Mouse (Mus musculus): ENCODE data around the gene Mrpl58.
"Not testable (repeated sequence)": the region's sequence is repeated elsewhere in the genome, so short reads cannot be mapped to it uniquely, and the experiment has no call there.

Gene Mrpl58

DNA sequence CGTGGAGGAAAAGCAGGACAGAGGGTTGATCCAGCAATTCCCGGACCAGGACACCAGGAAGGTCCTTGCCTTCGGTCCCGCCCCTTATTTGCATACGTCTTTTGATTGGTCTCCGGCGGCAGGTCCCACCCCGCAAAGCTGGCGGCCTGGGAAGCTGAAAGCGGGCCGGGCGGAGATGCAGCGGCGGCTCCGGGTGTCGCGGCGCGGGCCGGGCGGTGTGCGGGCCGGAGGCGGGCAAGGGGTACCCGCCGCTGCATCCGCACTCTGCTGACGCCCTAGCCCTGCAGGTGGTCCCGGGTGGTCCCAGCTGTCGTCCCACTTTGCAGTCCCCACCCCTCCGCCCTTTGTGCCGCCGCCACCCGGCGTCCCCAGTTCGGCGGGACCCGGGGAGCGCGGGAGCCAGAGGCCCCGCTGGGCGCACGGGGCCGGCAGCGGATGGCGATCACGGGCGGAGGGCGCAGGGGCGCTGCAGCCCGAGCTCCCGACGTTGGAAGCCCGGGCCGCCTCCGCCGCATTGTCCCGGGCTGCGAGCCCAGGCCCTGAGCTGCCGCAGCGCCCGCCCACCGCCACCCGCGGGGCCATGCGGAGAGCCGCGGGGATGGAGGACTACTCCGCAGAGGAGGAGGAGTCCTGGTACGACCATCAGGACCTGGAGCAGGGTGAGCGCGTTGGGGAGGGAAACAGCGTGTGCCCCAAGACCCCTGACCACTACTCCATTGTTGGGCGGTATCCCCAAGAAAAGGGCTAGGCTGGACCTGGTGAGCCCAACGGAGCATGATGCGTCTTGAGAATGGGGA, 21.6 kb upstream of the Mrpl58 start, which contains the start of gene Cdr2l:
Gene Cdr2l (plus strand): TSS at position 174 of the 797 bp plus-strand sequence.
- DNase-seq (ENCODE audit: extremely low spot score, low read depth, low spot score), result peak; percentile 68

DNA sequence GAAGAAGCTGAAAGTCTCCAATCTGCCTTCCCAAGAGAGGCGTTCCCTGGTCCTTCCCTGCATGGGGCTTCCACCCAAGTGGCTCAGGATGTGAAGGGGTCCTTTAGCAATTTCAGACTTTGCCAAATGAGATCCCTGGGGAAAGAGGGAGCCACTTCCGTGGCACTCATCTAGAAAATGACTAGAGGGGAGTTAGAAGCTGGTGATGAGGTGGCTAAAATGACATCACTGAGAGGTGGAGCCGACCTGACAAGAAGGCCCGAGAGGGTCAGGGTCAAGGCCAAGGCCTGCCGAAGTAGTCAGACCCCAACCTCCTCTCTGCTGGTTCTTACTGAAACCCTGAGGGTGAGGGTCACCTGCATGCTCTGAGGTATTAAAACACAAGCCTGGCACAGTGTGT, 20.7 kb upstream of the Mrpl58 start:
- no peak for DNase-seq (ENCODE audit: extremely low spot score, low read depth, low spot score)

DNA sequence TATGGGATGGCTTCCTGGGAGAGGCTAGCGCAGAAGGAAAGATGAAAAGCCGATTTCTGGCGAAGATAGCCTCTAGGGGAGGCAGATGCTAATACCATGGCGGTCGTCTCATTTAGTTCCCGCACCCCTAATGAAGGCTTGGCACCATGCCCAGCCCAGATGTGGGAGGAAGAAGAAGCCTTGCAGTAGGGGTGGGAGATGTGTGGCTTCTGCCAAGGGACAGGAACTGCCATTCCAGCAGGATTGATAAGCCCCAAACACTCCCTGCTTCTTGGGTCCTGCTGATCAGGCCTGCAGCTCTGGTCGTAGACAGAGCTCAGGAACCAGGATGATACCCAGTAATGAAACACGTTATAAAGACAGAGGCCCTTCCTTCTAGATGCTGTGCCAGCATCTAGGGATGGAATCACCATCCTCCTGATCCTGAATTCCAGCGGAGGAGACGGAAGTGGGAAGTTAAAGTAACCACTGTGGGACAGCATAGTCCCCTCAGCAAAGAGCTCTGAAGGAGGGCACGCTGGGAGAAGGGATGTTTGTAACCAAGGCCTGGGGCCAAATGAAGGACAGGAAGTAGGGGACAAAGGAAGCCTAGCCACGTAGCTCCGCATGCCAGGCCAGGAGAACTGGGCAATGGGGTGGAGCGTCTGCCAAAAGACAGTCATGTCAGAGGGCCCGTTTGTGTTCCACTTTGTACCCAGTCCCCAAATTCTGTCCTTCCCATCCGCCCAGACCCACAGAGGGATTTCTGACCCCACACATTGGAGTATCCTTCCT, 19.7 kb upstream of the Mrpl58 start:
- DNase-seq (ENCODE audit: extremely low spot score, low read depth, low spot score), result no peak

DNA sequence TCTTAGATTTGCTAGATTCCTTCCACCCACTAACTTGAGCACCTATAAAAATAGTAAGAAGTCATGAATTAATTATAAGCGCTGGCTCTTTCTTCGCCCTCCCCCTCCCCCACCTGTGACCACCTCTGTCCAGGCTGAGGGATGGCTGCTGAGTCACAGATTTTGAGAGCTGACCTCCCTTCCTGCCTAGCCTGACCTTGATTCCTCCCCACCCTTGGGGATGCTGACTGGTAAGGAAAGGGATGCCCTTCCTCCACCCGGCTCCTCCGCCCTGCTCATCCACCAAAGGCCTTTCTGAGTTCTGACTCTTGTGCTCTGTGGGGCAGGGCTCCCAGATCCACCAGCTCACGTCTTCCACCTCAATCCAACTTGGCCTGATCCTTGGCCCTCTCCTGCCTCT, 19.0 kb upstream of the Mrpl58 start:
- DNase-seq (ENCODE audit: extremely low spot score, low read depth, low spot score), result no peak

DNA sequence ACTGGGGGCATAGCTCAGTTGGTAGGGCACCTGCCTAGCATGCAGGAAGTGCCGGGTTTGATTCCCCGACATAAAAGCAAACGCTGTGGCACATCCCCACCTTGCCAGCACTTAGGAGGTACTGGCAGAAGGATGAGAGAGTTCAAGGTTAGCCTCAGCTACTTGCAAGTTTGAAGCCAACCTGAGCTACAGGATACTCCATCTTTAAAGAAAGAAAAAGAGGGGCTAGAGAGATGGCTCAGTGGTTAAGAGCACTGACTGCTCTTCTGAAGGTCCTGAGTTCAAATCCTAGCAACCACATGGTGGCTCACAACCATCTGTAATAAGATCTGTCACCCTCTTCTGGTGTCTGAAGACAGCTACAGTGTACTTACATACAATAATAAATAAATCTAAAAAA, 16.7 kb upstream of the Mrpl58 start:
- not testable (repeated sequence) for DNase-seq (ENCODE audit: extremely low spot score, low read depth, low spot score)

DNA sequence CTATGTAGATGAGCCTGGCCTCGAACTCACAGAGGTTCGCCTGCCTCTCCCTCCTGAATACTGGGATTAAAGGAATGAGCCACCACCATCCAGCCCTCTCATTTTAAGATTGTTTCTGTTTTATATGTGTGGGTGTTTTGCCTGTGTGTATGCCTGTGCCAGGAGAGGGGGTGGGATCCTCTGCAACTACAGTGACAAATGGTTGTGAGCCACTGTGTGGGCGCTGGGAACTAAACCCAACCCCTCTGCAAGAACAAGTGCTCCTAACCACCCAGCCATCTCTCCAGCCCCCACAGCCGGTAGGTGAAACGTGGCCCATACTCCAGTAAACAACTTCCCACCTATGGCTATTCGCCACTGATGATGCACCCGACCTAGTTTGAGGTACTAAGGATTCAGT, 12.2 kb upstream of the Mrpl58 start:
- no peak for DNase-seq (ENCODE audit: extremely low spot score, low read depth, low spot score)

DNA sequence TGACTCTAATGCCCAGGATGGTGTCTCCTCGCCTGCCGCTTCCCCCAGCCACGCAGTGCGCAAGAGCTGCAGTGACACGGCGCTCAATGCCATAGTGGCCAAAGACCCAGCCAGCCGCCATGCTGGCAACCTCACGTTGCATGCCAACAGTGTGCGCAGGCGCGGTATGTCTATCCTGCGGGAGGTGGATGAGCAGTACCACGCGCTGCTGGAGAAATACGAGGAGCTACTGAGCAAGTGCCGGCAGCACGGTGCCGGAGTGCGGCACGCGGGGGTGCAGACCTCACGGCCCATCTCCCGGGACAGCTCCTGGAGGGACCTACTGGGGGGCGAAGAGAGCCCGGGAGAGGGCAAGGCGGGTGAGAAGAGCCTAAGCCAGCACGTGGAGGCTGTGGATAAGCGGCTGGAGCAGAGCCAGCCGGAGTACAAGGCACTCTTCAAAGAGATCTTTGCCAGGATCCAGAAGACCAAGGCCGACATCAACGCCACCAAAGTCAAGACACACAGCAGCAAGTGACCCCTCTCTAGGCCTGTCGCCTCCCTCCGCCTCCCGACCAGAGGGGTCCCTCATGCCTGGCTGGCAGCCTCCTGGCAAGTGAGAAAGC, 9.7 kb upstream of the Mrpl58 start:
- DNase-seq (ENCODE audit: extremely low spot score, low read depth, low spot score), result no peak

DNA sequence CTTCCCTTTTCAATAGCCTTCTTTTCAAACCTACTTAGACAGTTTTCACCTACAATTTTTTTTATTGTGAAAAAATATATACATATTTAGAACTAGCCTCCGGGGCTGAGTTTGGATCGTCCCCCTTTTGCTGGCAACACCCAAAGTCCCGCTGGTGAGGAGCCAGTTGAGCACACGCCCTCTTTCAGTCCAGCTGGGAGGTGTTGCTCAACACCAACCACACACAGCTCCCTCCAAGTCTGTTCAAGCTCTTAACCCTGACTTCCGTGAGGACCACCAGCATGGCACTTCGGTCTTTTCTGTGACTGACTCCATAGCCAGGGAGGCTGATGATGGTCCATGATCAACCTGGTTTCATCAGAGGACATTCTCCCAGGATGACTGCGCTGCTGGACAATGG, 5.5 kb upstream of the Mrpl58 start:
- no peak for DNase-seq (ENCODE audit: extremely low spot score, low read depth, low spot score)

DNA sequence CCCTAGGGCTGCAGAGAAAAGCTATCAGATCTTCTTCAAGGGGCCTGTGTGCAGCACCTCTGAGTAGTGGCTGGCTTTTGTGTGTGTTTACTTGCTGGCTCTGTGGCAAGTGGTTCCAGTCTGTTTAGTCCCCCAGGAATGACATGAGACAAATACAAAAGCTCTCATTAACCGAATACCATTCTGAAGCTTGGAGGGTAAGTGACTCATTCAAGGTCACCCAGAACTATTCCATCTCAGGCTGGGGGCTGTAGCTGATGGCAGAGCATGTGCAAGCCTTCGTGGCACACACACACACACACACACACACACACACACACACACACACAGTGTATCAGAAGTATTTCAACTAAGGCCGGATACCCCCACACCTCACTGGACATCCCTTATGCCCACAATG, 3.4 kb upstream of the Mrpl58 start:
- DNase-seq (ENCODE audit: extremely low spot score, low read depth, low spot score), result no peak

DNA sequence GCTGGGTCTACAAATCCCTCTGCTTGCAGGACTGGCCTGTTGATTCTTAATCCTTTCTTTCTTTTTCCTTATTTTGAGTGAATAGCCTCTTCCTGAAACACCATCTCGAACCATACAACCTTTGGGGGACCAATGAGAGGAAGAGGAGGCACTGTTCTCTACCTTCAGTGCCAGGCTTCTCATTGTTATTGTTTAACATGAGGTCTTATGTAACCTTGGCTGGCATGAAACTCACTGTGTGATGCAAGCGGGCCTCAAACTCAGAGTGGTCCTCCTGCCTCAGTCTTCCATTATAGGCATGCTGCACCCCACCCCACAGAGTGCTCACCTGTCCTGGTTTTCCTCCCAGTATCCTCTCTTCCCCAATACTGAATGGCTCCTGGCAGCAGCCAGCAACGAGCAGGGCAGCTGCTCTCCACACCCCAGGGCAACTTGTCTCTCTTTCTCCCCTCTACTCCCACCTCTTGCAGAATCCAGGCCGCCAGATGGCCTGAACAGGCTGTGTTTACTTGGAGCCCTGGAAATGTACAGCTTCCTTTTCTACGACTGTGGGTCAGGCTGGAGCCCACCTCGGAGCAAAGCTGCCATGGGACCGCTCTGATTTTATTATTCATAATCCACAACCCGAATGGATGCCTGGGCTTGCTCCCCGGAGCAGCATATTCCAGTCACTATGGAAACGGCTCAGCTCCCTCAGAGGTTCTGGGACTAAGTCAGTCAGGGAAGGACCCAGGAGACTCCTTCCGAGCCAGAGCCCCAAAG, 2.7 kb upstream of the Mrpl58 start:
- DNase-seq (ENCODE audit: extremely low spot score, low read depth, low spot score), result no peak

DNA sequence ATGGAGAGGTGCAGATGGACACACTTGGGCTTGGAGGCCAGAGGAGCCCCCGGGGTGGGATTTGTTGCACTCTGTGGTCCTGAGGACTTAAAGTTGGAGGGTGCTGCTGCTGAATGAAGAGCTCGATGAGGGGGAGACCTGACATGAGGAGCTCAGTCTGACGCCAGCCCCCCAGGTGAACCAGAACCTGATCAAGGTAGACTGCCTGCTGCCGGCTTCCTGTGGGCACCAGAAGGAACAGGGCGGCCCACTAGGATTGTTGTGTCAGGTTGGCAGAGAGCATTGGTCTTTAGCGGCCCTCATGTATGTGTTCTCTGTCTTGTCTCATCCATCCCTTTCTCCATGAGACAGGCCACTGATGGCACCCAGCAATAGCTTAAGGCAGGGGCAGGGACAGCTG, 2.2 kb downstream of the Mrpl58 start:
- no peak for DNase-seq (ENCODE audit: extremely low spot score, low read depth, low spot score)

DNA sequence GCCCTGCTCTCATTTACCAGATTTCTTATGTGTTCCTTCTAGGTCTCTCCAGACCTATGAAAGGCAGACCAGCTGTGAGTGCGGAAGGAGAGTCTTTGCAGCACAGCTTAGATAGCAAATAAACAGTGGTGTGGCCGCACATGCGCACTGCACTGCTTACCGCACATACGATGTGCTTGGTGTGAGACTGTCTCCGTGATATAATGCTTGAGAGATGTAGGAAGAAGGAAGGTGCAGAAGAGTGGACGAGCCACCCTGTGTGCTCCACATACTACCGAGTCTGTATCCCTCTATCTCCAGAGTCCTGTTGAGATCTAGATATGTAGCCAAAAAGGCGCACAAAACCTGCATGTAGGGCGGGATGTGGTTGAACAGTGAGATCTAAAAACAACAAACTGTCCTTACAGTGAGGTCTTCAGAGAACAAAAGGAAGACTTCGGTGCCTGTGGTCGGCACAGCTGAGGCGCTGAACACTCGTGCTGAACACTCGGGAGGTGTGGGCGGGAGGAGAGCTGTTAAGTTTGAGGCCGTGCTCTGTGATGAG, 3.4 kb downstream of the Mrpl58 start:
- no peak for DNase-seq (ENCODE audit: extremely low spot score, low read depth, low spot score)

DNA sequence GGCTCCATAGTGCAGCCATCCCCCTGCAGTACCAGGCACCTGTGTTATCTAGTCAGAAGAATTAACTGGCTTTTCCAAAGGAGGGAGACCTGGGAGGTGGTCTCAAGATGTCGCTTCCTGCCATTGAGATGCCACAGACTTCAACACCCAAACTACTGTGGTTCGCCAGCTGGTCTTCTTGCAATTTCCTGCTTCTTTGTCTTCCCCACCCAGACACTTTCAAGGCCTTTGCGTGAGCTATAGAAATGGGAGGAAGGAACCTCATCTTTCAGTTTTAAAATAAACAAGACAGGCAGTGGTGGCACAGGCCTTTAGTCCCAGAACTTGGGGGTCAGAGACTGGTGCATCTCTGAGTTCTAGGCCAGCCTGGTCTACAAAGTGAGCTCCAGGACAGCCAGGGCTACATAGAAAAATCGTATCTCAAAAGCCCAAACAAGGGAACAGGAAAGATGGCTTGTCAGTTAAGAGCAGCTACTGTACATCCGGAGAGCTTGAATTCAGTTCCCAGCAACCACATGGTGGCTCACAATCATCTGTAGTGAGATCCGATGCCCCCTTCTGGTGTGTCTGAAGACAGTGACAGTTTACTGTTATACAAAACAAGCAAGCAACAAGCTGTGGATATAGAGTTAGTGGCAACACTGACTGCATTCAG, 4.8 kb downstream of the Mrpl58 start:
- no peak for DNase-seq (ENCODE audit: extremely low spot score, low read depth, low spot score)

DNA sequence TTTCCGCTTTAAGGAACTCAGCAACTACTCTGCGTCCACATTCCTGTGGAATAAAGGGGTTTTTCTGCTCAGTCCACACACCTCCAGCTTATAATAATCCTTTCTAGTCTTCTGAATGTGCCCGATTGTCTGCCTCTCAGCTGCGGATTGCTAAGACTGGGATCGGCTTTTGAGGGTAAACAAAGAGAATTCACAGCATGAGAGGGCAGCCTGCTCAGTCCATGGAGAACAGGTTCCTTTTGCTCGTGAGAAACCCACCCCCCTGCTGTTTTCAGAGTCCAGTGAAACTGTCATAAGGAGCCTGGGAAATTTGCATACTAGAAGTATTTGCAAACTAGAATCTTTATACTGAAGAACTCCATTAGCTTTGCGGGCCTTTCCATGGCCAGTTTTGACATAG, 6.0 kb downstream of the Mrpl58 start:
- no peak for DNase-seq (ENCODE audit: extremely low spot score, low read depth, low spot score)

DNA sequence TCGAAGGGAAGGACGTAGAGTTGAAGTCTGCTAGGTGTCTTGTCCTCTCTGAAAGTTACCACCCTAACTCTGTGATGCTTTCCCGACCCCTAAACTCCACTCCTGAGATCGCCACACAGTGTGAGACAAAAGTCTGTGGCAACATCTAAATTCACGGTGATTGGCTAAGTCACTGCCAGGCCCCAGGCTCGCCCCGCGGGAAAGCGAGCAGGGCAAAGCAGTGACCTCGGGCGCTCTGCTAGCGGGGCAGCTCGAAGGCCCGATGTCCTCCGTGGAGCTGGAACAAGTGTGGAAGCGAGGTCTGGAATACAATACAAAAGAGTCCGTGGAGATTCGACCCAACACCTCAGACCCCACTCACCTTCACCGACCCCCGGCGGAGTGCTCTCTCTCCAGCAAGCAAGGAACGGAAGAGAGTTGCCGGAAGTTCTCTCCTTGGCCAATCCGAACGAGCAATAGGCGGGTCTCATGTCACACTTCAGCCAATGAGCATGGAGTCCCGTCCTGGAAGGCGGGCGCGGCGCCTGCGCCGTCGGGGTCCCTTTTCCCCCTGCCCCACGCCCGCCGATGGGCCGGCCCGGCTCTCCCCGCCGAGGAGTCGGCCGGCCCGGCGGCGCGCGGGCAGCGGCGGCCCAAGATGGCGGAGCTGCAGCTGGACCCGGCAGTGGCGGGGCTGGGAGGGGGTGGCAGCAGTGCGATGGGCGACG, 16.1 kb downstream of the Mrpl58 start, which contains the start of the genes Atp5h and Kctd2:
Gene Atp5h (minus strand): TSS at position 432 of the 707 bp plus-strand sequence.
Gene Kctd2 (plus strand): TSS at position 598 of the 707 bp plus-strand sequence.
- DNase-seq (ENCODE audit: extremely low spot score, low read depth, low spot score), result peak; percentile 90

DNA sequence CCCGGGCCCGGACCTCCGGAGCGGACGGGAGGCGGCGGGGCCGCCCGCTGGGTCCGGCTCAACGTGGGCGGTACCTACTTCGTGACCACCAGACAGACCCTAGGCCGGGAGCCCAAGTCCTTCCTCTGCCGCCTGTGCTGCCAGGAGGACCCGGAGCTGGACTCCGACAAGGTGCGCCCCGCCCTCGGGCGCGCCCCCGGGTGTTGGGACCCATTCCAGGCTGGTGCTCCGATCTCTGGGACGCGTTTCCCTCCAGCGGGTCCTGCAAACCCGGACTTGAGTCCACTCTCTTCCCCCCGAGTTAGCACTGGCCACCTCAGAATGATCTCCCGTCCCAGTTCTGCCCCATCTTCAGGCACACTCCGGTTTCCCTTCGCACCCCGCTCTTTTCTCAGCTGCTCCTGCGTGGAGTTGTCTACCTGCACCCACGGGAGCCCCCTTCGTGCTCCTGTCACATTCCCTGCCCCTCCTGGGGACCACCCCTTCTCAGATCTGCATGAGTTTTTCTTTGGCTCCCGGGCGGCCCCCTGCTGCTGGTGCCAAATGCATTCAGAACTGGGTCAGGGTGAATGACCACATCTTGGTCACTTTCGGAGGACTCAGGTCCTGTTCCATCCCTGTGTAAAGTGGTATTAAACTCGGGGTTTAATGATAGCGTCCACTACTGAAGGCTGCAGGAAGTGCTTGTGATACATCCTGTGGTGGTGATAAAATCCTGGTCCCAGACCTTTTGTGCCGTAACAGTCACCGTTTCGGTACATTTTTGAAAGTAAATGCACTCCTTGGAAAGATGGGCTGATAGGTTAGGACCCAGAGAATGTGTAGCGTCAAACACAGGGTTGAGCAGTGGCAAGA, 17.0 kb downstream of the Mrpl58 start:
- DNase-seq (ENCODE audit: extremely low spot score, low read depth, low spot score), result no peak

DNA sequence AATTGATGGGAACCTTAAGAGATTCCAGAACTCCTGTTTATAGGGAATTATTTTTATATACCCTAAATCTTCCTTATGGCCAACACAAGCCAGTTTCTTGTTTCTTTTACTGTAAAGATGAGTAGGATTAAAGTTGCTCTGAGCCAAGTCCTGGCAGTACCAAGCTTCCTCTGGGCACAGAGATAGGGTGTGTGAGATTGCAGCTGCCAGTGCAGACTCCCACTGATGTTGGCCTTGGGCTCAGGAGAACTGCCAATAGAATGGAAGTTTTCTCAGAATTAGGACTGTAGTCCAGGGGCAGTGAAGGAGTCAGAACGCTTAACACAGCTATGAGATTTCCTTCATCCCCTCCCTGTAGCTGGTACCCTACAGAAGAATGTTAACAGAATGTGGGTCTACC, 17.8 kb downstream of the Mrpl58 start:
- DNase-seq (ENCODE audit: extremely low spot score, low read depth, low spot score), result no peak

DNA sequence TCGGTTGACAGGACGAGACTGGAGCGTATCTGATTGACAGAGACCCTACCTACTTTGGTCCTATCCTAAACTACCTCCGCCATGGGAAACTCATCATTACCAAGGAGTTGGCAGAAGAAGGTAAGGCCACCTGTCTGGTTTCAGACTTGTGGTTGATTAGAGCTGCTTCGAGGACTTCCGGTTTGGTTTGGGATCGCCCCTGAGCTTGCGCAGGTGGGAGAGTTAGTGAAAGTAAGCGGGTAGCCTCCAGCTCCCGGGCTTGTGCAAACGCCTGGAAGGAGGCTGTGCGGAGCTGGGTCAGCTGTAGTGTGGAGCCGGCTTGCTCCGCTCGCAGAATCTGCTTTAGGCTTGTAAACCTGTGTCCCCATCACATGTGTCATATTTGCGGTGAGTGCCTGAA, 18.4 kb downstream of the Mrpl58 start:
- DNase-seq (ENCODE audit: extremely low spot score, low read depth, low spot score), result no peak

DNA sequence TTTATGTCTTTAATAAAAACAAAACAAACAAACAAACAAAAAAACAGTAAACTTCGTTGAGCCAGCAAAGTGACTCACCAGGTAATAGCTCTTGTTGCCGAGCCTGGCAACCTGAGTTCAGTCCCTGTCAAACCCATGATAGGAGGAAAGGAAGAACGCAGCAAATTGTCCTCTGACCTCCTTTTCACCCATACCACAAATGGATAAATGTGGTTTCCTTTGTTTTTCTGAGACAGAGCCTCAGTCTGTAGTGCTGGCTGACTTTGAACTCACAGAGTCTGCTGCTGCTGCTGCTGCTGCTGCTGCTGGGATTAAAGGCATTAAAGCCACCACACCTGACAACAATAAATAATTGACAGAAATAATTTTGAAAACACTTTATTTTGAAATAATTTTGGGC, 19.5 kb downstream of the Mrpl58 start:
- DNase-seq (ENCODE audit: extremely low spot score, low read depth, low spot score), result no peak

Data from hindlimb bud, embryonic 11.5 days (tissue).